Mouse (Mus musculus): Measurements from ENCODE around the gene 9930111J21Rik2. TPM values are rescaled to one million over a fixed set of nuclear protein-coding genes. Genes with fewer than 3 reads are reported as not detected.
"Not testable (repeated sequence)": the region's sequence is repeated elsewhere in the genome, so short reads cannot be mapped to it uniquely, and the experiment has no call there.

9930111J21Rik2 gene
- polyA plus RNA-seq, 1 experiment from 2014 or later = 0.51 TPM

GRCm38 (mm10) chr11:49068358-49068757, 17.3 kb upstream of the 9930111J21Rik2 start:
- no peaks in the 10 kb centered on the region for H3K36me3 ChIP-seq
- no peaks in the 10 kb centered on the region for H3K27me3 ChIP-seq
- H3K4me2 ChIP-seq (replicated peaks) = no peak overlapping the region
- H3K27ac ChIP-seq (replicated peaks) = no peak overlapping the region
- H3K4me1 ChIP-seq = no peaks in the 10 kb centered on the region
- H3K9ac ChIP-seq (replicated peaks) = no peak overlapping the region
- ATAC-seq (ENCODE audit: low FRiP score, low read depth) = no peak
- 95% methylated on average over 1 of the region's 1 CpGs for WGBS
- no peaks in the 10 kb centered on the region for H3K9me3 ChIP-seq
- no peak overlapping the region for H3K4me3 ChIP-seq

DNA sequence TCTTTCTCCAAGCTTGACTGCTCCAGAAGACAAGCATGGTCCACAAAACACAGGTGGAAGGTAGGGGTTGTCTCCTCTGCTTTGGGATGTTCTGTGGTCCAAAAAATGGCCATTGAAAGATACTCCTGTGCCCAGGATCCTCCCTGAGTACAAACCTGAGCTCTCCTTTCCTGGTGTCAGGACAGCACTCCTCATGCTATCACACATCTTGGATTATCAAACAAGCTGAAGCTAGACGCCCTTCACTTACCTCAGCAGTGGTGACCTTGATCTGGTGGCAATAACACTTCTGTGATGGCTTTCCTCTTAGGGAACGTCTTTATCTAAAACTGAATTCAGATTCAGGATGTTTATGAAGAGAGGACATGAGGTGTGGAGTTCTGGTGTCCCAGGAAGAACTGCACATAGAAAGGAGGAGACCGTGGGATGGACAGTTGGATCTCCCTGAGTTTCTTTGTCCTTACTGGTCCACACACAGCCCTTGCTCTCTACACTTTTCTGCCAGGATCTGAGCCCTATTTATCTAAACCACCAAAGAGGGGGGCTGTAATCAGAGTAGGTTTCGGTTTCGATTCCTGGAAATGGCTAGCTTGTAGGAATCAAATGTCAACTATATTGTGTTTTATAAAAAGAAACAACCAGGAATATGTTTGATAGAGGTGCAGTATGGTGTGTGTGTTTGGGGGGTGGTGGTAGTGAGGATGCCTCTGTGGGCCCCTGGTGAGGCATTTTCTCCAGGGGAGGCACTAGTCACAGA, 12.8 kb upstream of the 9930111J21Rik2 start, which contains the start of gene Tgtp2:
TSS of gene Tgtp2 (minus strand) at position 494 of the 757 bp plus-strand sequence.
- H3K27ac ChIP-seq (replicated peaks); H3K4me1 ChIP-seq; H3K9me3 ChIP-seq; H3K9ac ChIP-seq (replicated peaks); H3K27me3 ChIP-seq; H3K4me2 ChIP-seq (replicated peaks); ATAC-seq (ENCODE audit: low FRiP score, low read depth); H3K36me3 ChIP-seq; H3K4me3 ChIP-seq: not testable (repeated sequence)
- 87% methylated on average over 5 of the region's 5 CpGs for WGBS

GRCm38 (mm10) chr11:49061865-49062264, 10.8 kb upstream of the 9930111J21Rik2 start:
- H3K4me3 ChIP-seq; H3K4me2 ChIP-seq (replicated peaks); H3K9me3 ChIP-seq; H3K4me1 ChIP-seq; H3K9ac ChIP-seq (replicated peaks); H3K36me3 ChIP-seq; H3K27me3 ChIP-seq; H3K27ac ChIP-seq (replicated peaks); ATAC-seq (ENCODE audit: low FRiP score, low read depth): not testable (repeated sequence)
- WGBS = 86% methylated on average over 2 of the region's 2 CpGs

- H3K4me3 ChIP-seq; H3K9me3 ChIP-seq; H3K4me2 ChIP-seq (replicated peaks); H3K36me3 ChIP-seq; ATAC-seq (ENCODE audit: low FRiP score, low read depth); H3K27me3 ChIP-seq; H3K4me1 ChIP-seq; H3K9ac ChIP-seq (replicated peaks); H3K27ac ChIP-seq (replicated peaks): not testable (repeated sequence)
- WGBS = 90% methylated on average over 2 of the region's 3 CpGs
These were observed 9.0 kb upstream of the 9930111J21Rik2 start for GRCm38 (mm10) chr11:49060061-49060460.

DNA sequence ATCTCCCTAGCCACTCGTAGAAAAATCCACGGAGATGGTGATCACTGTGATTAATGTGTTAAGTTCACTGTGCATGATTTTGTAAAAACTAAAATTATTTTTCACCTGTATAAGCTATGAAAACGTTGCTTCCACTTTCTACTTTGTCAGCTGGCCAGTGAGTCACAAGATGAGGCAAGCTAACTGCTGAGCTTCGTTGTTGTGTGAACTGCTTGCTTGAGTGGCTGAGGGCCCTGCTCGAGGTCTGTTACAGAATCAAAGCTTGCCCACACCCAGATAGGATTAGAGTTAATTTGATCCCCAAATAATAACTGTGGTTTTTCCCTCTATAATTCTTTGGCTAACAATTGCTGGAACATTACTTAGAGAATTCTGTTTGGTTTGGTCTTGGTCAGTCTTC, 852 bp upstream of the 9930111J21Rik2 start:
- H3K9me3 ChIP-seq; H3K4me3 ChIP-seq; ATAC-seq (ENCODE audit: low FRiP score, low read depth); H3K4me2 ChIP-seq (replicated peaks); H3K36me3 ChIP-seq; H3K27ac ChIP-seq (replicated peaks); H3K9ac ChIP-seq (replicated peaks); H3K27me3 ChIP-seq; H3K4me1 ChIP-seq: not testable (repeated sequence)
- WGBS = no CpG with 5 or more reads among the region's 5 CpGs

- not testable (repeated sequence) for H3K4me2 ChIP-seq (replicated peaks); H3K27me3 ChIP-seq; H3K9ac ChIP-seq (replicated peaks); H3K27ac ChIP-seq (replicated peaks); H3K36me3 ChIP-seq; ATAC-seq (ENCODE audit: low FRiP score, low read depth); H3K4me3 ChIP-seq; H3K9me3 ChIP-seq; H3K4me1 ChIP-seq
These were observed 978 bp downstream of the 9930111J21Rik2 start for GRCm38 (mm10) chr11:49050064-49050463.

DNA sequence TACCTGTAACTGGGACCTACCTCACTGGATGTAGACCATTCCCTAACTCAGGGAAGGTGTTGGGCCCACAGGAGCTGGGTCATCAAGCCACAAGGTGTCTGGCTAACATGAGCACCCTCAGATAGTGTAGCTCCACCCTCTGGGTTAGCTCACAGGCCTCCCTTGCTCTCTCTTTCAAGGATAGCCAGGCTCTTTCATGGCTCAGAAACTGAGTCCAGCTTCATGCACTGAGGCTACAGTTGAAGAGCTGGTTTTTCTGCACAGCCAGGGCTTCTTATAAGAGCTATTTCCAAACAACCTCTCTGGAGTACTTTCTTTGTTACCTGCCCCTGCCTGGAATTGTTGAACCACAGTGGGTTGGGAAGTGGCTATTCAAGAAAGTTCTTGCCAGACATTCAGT, 39.0 kb downstream of the 9930111J21Rik2 start:
- not testable (repeated sequence) for H3K4me3 ChIP-seq; H3K4me1 ChIP-seq; H3K27ac ChIP-seq (replicated peaks); H3K36me3 ChIP-seq; H3K9ac ChIP-seq (replicated peaks); H3K27me3 ChIP-seq; H3K9me3 ChIP-seq; H3K4me2 ChIP-seq (replicated peaks); ATAC-seq (ENCODE audit: low FRiP score, low read depth)

GRCm38 (mm10) chr11:49006785-49007184, 44.3 kb downstream of the 9930111J21Rik2 start:
- not testable (repeated sequence) for H3K27ac ChIP-seq (replicated peaks); H3K9me3 ChIP-seq; H3K36me3 ChIP-seq; H3K4me3 ChIP-seq; H3K4me1 ChIP-seq; ATAC-seq (ENCODE audit: low FRiP score, low read depth); H3K9ac ChIP-seq (replicated peaks); H3K4me2 ChIP-seq (replicated peaks); H3K27me3 ChIP-seq
- 50% methylated on average over 1 of the region's 1 CpGs for WGBS

DNA sequence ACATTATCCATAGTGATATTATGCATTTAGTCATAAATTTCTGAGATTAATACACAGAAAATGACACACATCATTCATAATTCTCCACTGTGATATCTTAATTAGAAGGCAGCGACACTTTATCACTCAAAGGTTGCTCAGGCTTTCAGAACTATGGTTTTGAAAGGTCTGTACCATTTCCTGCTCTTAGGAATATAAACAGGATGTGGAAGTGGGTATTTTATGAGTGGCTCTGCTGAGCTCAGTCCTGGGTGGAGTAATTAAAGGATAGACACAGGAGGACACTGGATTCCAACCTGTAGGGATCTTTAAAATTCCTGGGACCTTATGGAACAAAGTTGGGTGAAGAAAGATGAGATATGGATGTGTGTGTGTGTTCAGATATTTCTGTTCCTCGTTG, 44.7 kb downstream of the 9930111J21Rik2 start:
- H3K4me2 ChIP-seq (replicated peaks); H3K9ac ChIP-seq (replicated peaks); H3K36me3 ChIP-seq; H3K4me3 ChIP-seq; H3K27ac ChIP-seq (replicated peaks); H3K4me1 ChIP-seq; H3K27me3 ChIP-seq; H3K9me3 ChIP-seq; ATAC-seq (ENCODE audit: low FRiP score, low read depth): not testable (repeated sequence)
- 72% methylated on average over 2 of the region's 2 CpGs for WGBS

DNA sequence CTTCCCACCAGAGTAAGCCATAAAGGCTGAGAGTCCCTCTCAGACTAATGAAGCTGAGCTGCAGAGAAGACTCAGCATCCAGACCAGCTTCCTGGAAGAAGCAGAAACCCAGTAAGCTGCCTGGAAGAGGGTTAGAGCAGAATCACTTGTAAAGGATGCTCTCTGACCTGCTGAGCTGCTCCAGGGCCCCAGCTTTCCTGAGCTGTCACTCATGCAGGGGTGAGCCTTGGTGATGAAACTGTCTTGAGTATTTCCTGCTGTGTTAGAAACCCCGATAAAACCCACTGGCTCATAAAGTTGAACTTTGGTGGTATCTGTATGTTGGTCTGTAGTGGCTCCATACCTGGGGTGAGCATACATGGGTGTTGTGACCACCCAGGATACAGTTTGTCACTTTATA, 50.6 kb downstream of the 9930111J21Rik2 start:
- ATAC-seq (ENCODE audit: low FRiP score, low read depth); H3K36me3 ChIP-seq: not testable (repeated sequence)
- WGBS = 88% methylated on average over 1 of the region's 1 CpGs

DNA sequence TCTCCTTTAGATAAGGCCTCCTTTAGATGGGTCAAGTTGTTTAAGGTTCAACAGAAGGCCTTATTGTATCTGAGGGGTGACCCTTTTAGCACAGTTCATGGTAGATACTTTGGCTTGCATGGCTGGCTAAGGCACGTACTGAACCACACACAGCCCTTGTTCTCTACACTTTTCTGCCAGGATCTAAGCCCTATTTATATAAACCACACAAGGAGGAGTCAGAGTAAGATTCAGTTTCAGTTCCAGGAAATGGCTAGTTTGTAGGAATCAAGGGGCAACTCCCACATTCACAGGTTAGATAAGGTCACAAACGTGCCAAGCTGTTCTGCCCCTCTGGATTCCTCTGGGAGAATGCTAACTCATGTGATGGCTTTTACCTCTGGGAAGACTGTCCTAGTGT, 57.0 kb downstream of the 9930111J21Rik2 start, which contains the start of gene Tgtp1:
TSS of gene Tgtp1 (minus strand) at position 155 of the 400 bp plus-strand sequence.
- not testable (repeated sequence) for H3K9ac ChIP-seq (replicated peaks); H3K27me3 ChIP-seq; H3K4me3 ChIP-seq; H3K4me1 ChIP-seq; ATAC-seq (ENCODE audit: low FRiP score, low read depth); H3K9me3 ChIP-seq; H3K4me2 ChIP-seq (replicated peaks); H3K36me3 ChIP-seq; H3K27ac ChIP-seq (replicated peaks)
- WGBS = 78% methylated on average over 2 of the region's 2 CpGs

More for the DNA sequence above, 50.6 kb downstream of the 9930111J21Rik2 start:
- not testable (repeated sequence) for H3K27me3 ChIP-seq; H3K4me1 ChIP-seq; H3K27ac ChIP-seq (replicated peaks); H3K4me3 ChIP-seq; H3K9ac ChIP-seq (replicated peaks); H3K4me2 ChIP-seq (replicated peaks); H3K9me3 ChIP-seq

GRCm38 (mm10) chr11:48993296-48993695, 57.7 kb downstream of the 9930111J21Rik2 start:
- not testable (repeated sequence) for ATAC-seq (ENCODE audit: low FRiP score, low read depth); H3K27me3 ChIP-seq; H3K36me3 ChIP-seq; H3K4me3 ChIP-seq; H3K9ac ChIP-seq (replicated peaks); H3K27ac ChIP-seq (replicated peaks); H3K4me1 ChIP-seq; H3K4me2 ChIP-seq (replicated peaks); H3K9me3 ChIP-seq
- WGBS = 85% methylated on average over 10 of the region's 10 CpGs
